Mouse (Mus musculus): Measurements from ENCODE around the gene Cnnm4. TPM values are rescaled to one million over a fixed set of nuclear protein-coding genes. Genes with fewer than 3 reads are reported as not detected.
"Not testable (repeated sequence)": the region's sequence is repeated elsewhere in the genome, so short reads cannot be mapped to it uniquely, and the experiment has no call there.

Gene Cnnm4
- total RNA-seq, 2 experiments from 2014 or later = 4.4 to 4.8 TPM

DNA sequence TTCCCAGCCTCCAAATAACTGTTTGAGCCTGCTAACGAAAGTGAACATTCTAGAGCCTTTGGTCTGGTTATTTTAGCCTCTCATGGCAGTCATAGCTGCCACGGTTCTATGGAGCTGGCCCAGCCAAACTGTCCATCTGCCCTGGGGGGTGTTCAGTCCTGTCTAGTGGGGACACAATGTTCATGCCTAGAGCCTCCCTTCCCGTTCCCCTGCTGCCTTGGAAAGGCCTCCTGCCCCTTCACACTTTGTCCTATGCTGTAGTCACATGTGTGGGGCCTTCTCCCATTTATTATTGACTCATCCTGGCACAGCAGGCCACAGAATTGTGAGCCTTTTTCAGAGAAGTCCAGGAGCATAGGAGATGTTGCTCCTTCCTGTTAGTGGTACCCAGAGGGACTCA, 46.8 kb downstream of the Cnnm4 start:
- no peak for DNase-seq

DNA sequence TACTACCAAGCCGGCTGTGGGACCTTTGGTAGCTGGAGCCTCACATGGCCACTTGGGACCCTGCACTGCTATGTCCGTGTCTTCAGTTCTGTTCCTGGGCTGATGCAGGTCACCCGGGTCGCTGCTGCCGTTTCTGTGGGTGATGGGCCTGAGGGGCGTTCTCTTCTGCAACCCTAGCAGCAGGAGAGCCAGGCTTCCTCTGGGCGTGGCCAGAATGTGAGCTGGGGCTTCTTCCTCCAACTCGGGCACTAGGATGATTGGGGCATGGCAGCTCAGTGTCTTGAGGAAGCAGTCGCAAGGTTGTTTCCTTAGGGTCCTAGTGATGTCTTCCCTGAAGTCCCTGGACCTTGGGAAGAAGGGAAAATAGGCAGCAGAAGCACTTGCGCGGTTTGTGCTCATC, 48.2 kb downstream of the Cnnm4 start:
- DNase-seq = no peak

DNA sequence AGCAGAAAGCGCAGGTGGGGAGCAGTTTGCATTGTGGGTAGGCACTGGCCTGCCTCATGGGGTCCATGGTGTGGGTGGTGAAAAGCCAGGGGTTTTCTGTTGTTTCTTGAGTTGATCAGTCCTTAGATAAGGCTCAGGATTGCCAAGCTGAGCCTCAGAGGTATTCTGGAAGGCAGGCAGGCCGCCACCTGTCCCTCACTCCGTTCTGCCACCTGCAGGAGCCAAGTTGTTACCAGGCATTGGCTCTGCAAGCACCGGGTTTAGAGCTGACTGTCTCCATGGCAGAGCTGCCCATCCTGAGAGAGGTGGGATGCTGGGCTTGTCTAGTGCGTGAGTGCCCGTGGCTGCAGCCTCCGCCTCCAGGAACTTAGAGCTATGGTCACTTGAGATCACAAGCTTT, 50.8 kb downstream of the Cnnm4 start:
- no peak for DNase-seq

DNA sequence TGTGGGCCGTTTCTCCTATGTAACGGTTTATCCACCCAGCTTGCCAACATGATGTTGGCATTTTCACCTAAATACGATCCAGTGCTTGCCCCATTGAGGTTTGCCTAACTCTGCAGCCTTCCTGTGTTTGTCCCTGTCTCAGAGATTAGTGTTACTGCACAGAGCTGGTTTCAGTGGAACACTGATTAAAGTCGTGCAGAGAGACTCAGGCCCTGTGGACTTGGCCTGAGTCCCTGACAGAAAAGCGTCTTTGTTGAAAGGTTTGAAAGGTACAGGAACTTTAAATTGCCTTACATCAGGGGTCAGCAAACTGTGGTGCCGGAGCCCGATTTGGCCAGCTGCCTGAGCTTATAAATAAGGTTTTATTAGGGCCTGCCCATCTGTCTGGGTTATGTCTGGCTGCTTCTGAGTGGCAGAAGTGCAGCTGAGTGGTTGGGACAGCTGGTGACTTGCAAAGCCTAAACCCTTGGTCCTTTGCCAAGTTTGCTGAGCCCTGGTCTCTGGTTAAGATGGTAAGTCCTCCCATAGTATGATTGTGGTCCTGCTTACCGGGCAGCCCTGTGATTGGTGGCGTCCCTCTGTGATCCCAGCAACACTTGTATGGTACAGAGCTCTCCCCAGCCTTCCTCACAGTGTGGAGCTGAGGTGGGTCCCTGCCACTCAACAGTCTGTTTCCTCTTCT, 52.1 kb downstream of the Cnnm4 start:
- DNase-seq = peak; percentile 57

DNA sequence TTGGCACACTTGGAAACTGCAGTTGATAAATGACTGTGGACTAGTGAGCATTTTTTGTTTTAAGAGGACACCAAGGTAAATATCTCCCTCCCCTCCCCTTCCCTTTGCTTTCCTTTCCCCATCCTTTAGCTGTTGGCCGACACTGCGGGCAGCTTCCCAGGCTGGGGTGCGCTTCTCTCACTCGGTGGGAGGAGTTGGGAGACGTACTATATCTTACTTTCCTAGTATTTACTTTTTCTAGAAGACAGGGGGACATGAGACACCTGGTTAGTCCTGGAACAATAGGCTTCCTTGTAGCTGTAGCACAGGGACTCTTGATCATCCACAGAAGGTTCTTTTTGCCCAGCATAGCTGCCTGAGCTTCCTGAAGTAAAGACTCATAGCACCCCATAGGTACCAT, 52.6 kb downstream of the Cnnm4 start:
- no peak for DNase-seq

DNA sequence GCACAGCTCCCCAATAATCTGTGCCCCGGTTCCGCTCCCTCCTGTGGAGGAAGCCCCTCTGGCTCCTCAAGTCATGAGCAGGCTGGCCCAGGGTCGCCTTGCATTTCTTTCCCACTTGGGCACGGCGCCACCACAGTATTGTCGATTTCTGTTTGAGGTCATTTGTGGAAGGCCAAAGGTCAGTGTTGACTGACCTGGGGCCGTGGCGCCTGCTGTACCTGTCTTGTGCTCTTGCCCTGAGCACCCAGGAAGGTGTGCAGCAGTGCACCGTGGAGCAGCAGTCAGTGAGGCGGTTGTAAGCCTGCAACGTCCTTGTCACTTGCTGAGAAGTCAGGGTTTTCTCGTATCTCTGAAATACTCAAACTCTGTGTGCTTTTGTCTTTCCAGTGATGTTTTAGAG, 54.4 kb downstream of the Cnnm4 start:
- no peak for DNase-seq

DNA sequence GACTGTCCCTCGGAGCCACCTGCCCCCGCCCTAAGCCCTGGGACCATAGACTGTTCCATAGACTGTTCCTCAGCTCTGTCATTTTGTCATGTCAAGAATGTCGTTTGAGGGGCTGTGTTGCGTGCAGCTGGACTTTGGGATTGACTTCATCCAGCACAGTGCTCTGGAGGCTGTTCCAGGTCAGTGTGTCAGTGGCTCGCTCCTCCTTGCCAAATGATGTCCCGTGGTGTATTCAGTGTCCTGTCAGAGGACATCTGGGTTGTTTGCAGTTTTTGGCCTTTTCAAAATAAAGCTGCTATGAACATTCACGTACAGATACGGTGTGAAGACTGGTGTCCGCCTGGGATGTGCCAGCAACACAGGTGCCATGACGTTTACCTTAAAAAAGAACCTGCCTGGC, 55.5 kb downstream of the Cnnm4 start:
- no peak for DNase-seq

DNA sequence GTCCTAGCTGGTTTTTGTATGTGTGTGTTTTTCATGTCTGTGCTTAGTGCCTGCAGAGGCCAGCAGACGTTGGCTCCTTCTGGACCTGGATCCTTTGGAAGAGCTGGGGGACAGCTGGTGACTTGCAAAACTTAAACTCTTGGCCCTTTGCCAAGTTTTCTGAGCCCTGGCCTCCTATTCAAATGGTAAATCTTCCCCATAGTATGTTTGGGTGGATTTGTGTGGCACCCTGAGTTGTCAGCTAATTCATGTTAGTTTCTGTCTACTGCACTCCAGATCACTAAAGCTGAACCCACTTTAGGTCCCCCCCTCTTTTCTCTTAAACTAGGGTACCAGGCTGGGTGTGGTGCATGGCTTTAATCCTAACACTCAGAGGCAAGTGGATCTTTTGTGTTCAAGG, 56.9 kb downstream of the Cnnm4 start:
- DNase-seq = no peak

DNA sequence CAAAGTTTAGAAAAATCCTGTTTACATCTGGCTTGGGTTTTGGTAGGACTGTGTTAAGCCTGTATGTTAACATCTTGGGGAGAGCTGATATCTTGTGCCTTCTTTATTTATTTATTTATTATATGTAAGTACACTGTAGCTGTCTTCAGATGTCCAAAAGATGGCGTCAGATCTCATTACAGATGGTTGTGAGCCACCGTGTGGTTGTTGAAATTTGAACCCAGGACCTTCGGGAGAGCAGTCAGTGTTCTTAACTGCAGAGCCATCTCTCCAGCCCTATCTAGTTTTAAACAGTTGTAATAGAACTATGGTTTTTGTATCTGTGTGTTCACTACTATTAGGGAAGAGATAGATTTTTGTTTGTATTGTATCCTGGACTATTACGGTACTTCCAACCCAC, 57.9 kb downstream of the Cnnm4 start:
- DNase-seq = no peak

DNA sequence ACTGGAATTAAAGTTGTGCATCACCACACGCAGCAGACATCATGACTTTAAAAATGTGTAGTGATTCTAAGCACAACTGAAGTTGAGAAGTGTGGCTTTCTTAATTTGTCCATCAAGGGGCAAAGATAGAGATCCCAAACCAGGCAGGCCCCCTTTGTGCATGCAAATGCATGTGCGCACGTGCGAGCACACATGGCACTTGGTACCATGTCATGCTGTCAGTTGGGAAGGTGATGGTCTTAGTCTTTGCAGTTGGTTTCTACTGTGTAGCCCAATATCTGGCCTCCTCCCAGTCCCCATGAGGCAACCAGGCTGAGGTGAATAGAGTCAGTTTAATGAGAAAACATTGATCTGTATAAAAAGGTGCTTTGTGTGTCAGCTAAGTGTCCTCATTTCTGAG, 58.5 kb downstream of the Cnnm4 start:
- DNase-seq = no peak

DNA sequence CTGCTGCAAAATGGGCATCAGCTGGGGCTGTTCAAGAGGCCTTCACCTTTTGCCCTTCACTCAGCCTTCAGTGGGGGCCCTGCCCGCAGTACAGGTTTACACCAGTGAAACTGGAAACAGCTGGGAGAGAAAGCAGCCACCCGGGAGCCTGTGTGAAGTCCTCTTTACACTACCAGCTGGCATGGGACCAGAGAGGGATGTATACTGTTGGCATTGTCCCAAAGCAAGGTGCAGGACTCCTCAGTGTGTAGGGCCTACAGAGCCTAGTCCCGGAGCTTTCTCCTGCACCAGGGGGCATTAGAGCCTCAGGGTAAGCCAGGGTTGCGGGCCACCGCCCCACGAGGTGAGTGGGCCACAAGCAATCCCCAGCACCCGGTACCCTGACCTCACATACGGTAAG, 59.1 kb downstream of the Cnnm4 start:
- DNase-seq = no peak

DNA sequence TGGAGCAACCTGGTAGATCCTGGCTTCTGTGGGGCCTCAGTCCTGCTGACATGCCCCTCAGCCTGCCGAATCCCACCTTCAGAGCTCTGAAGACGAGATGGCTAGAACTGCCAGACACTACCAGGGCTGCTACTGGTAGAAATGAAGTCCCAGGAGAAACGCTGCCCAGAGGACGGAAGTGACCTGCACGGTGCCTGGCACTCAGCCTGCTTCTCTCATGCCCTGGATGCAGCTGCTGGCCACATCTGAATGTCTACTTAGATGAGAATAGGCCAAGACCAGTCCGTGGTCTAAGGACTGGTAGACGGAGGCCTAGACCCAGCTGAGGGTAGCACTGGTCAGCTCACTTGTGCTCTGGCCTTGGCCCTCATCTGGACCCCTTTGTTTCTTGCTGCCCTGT, 59.5 kb downstream of the Cnnm4 start:
- no peak for DNase-seq

DNA sequence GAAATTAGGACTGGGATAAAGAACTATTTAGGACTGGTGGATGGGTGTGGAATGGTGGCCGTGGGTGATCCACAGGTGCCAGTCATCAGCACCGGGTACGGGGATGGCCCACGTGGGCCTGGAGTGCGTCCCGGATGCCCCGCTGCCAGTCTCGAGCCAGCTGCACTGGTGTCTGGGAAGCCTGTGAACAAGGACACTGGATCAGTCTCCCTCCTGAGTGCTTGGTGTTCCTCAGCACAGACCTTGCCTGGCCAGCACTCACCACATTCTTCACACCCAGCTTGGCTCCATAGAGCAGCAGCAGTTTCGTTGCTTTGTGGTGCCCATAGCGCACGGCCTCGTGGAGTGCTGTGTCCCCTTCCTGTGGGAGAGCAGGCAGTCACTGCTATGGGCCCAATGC, 60.0 kb downstream of the Cnnm4 start:
- no peak for DNase-seq

DNA sequence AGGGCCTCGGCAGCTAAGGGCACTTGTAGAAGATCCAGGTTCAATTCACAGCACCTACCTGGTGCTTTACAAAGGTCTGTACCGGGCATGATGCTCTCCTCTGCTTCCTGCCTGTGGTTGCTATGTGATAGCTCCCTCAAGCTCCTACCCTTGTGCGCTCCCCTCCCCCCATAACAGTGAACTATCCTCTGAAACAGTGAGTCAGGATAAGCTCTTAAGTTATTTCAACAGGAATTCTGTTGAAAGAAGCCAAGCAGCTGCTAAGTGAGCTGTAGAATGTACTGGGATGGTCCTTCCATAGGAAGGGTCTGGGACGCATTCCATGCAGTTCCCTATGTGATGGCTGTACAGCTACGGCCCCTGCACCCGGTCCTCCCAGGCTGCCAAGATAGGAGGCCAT, 62.1 kb downstream of the Cnnm4 start:
- no peak for DNase-seq

DNA sequence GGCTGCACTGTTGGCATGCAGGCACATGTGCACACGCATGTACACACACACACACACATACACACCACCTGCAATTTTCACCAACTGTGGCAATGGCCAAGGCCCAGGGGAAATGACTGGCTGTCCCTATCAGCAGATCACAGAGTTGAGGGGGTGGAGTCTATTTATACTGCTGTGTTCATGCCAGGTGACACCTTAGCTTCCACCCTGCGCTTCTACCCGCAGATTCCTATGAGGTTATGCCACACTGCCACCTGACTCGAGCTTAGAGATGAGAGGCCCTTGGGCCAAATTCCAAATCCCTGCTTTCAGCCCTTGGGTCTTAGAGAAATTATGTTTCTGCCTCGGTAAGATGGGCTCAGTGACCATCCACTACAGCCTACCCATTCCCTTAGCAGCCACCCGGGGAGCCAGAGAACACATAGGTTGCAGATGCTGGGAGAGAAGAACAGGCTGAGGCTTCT, 63.2 kb downstream of the Cnnm4 start:
- DNase-seq = peak; percentile 61

DNA sequence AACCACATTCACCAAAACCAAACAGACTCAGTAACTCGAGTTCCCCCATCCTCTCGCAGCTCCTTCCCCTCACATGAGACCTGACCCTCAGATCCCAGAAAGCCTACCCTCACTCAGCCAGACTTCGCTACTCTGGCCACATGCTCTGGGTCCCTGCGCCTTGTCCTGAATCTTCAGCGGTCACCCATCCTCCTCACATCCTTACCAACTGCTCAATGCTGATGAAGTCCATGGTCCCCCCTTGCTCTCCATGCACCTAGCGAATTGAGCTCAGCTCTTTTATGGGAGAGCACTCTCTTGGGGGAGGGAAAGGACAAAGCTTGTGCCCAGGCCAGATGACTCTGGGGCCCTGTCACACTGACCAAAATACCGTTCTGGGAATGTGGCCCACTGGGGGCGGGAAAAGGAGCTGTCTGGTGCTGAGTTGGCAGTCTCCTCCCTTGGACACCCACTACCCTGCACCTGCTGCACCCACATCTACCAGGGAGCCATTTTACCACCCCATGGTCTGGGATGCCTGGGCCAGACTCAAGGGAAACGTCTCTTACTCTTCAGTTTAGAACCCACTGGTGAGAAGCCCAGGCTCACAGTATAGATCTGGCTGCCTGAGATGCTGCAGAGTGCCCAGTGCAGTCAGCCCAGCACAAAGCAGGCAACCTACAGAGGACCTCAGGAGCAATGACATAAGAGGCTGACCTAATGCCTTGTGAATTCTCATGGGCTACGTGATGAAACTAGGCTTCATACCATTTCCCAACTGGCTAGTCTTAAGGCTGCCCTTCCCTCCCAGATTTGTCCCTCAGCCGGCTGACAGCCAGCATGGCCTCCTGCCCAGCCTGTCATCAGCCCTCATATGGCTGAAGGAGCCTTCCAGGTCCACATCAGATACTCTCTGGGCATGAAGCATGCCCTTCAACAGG, 64.3 kb downstream of the Cnnm4 start:
- peak; percentile 84 for DNase-seq

DNA sequence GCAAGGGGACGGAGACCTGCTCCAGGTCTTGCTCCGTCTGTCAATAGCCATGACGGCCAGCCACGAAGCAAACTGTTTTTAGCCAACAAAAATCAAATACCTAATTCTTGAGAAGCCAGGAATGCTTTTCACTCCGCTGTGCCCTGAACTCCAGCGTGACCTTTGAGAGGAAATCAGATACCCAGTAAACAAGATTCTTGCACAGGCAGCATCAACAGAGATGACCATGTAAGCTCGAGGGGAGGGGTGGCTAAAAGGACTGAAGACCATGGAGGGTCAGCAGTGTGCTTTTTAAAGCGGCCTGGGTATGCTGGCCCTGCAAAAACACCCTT, 64.9 kb downstream of the Cnnm4 start:
- no peak for DNase-seq

DNA sequence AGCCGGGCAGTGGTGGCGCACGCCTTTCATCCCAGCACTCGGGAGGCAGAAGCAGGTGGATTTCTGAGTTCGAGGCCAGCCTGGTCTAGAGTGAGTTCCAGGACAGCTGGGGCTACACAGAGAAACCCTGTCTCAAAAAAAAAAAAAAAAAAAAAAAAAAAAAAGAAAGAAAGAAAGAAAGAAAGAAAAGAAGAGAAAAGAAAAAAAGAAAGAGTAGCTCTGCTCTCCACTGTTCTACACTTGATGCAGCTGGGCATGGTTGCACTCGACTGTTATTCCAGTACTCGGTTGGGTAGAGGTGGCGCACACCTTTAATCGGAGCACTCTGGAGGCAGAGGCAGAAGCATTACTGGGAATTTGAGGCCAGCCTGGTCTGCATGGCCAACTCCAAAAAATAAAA, 65.4 kb downstream of the Cnnm4 start, which contains the start of gene Ankrd23:
Gene Ankrd23 (minus strand): TSS at position 101 of the 400 bp plus-strand sequence.
- not testable (repeated sequence) for DNase-seq

DNA sequence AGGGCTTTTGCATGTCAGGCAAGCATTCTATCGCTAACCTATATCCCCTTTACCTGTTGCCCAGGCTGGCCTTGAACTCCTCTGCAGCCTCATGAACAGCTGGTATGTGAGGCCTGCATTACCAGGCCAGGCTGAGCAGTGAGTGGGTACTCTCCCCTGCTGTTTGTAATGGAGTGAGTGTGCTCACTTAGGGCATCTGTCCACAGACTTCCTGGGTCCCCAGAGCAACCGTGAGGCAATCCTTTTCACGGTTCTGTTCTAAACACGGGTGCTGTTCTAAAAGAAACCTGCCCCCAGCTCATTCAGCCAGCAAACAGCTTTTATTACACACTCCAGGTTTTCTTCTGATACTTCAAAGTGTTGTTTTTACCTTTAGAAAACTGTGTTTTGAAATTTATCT, 67.3 kb downstream of the Cnnm4 start:
- DNase-seq = no peak

DNA sequence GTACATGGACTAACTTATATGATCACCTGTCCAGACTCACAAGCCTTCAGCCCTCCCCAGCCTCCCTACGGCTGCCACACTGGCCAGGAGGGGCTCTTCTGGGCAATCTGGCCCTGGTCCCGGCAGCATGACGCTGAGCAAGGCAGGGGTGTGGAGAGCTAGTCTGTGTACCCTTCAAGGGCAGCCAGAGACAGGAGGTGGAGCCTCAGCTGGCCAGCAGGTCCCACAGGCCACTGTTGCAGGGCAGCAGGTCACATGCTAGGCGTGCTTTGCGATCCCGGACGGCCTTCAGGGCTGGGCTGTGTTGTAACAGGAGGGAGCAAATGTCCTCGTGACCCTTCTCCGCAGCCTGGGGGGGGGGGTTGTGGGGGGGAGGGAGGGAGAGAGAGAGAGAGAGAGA, 67.8 kb downstream of the Cnnm4 start, which contains the start of gene Gm42417:
Gene Gm42417 (minus strand): TSS at position 244 of the 400 bp plus-strand sequence.
- peak; percentile 88 for DNase-seq

DNA sequence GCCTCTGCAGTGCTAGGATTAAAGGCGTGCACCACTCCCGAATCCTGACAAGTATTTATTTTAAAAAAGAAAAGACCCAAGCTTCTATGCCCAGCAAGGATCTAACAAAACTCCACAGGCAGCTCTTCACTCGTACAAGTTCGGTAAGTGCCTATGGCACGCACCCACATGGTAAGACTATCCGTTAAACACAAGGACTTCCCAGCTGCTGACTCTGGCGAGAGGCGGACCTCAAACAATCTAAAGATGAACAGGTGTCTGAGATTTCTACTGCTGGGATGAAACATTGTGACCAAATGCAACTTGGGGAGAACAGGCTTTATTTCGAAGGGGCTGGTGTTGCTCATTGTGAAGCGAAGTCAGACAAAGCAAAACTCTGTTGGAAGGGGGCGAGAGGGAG, 68.7 kb downstream of the Cnnm4 start:
- DNase-seq = no peak

DNA sequence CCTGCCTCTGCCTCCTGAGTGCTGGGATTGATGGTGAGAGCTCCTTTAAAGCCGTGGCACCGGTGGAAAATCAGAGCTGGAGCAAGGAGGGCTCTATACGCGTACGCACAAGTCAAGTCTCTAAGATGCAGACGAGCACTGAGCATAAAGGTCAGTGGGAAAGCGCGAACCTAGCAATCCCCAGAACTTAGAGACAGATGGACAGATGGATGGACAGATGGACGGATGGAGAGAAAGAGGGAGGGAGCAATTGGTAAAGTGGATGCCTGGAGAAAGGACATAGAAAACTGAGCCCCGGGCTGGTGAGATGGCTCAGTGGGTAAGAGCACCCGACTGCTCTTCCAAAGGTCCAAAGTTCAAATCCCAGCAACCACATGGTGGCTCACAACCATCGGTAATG, 69.4 kb downstream of the Cnnm4 start:
- no peak for DNase-seq

DNA sequence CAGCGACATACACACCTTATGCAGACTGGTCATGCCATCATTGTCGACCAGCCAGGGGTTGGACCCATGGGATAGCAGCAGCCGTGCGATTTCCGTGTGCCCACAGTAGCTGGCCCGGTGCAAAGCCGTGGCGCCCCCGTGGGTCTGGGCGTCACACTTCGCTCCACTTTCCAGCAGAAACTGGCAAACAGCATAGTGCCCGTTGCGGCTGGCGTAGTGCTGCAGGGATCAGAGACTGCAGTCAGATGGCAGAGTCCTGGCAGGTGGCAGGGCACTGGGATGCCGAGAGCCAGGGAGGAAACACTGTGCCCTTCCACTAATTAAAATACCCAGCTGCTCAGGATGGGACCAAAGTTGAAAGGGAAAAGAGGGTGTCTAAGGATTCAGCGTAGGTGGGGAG, 70.4 kb downstream of the Cnnm4 start:
- DNase-seq = no peak

DNA sequence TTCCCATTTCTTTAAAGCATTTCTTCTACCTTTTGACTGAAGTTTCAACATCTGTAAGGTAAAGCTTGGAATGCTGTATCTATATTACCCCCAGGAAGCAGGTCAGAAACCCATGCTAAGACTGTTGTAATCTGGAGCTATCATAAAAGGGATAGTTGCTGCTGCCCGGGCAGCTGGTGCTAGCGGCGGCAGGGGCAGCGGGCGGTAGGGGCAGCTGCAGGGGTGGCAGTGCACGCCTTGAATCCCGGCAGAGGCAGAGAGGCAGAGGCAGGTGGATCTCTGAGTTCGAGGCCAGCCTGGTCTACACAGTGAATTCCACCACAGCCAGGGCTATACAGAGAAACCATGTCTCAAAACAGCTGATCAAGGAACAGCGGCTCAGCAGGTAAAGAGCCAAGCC, 71.5 kb downstream of the Cnnm4 start:
- DNase-seq = no peak

All from heart, postnatal 4 days (tissue).